26 mouse cellular contexts compared by ENCODE assay signal in genomic region chr1:78453886-78454285, GRCm38 (mm10). TPM values are rescaled to one million over a fixed set of nuclear protein-coding genes. Genes with fewer than 3 reads are reported as not detected.
A peak's percentile ranks its signal among the peaks of the same experiment; 100 is the strongest.
DNase-seq lines count a peak whose midpoint lies in the region; ATAC-seq and TF ChIP-seq lines count a peak whose summit lies in the region.
"Had no signal": no experiment of that assay in that cellular context is flagged by ENCODE, and none has a peak within 500 bp of the region (broad histone marks: within the 10 kb centered on the region; RNA-seq: fewer than 3 reads in every experiment).

No protein-coding gene starts in this region.

- dilution Hi-C loops in CH12.LX (cut with MboI; ENCODE audit: extremely low pct_ligation_motif_present, extremely low pct_unique_long_range_greater_than_20kb, low sequenced_read_pairs) = no loop called here

- no peak for TF ChIP-seq POLR2A in CH12.LX (IDR thresholded peaks at IDR 0.05; ENCODE audit: low read depth, low read length)

- no peak overlapping the region for H3K4me2 ChIP-seq in kidney, embryonic 15.5 days
- H3K4me2 ChIP-seq in CH12.LX (ENCODE audit: insufficient read depth, low read depth, poor library complexity, severe bottlenecking) = peak overlapping the region; percentile 62; the same call in 1 of the 2 replicates
- H3K4me2 ChIP-seq: embryonic facial prominence, embryonic 12.5 days; embryonic facial prominence, embryonic 15.5 days; heart, embryonic 12.5 days; heart, embryonic 15.5 days; hindbrain, embryonic 14.5 days; intestine, embryonic 15.5 days had no signal

- WGBS in kidney, embryonic 15.5 days = 77% methylated on average over 8 of the region's 8 CpGs

- TF ChIP-seq RAD21 in CH12.LX (IDR thresholded peaks at IDR 0.05; ENCODE audit: low read depth, low read length) = no peak

- TF ChIP-seq EP300 in CH12.LX (IDR thresholded peaks at IDR 0.05; ENCODE audit: low read length) = peak; percentile 98

- no peak overlapping the region for H3K4me3 ChIP-seq in kidney, embryonic 15.5 days (replicated peaks)
- no peak overlapping the region for H3K4me3 ChIP-seq in CH12.LX (replicated peaks in 1 of 3; ENCODE audit: low read depth in 2 of 3, low read length in 2 of 3, poor library complexity in 1 of 3)
- H3K4me3 ChIP-seq in layer of hippocampus, adult 2 months = no peak overlapping the region
- H3K4me3 ChIP-seq: embryonic facial prominence, embryonic 12.5 days; embryonic facial prominence, embryonic 15.5 days; gastrocnemius, adult 2 months; heart, embryonic 12.5 days; heart, embryonic 15.5 days; intestine, embryonic 15.5 days had no signal

- H3K27ac ChIP-seq in kidney, embryonic 15.5 days = no peak overlapping the region
- H3K27ac ChIP-seq in CH12.LX (ENCODE audit: insufficient read depth, low read depth) = peak overlapping the region; percentile 91
- no peak overlapping the region for H3K27ac ChIP-seq in layer of hippocampus, adult 2 months
- H3K27ac ChIP-seq: embryonic facial prominence, embryonic 12.5 days; gastrocnemius, adult 2 months; heart, embryonic 15.5 days; hindbrain, embryonic 14.5 days; hindbrain, postnatal 0 days; intestine, embryonic 15.5 days had no signal

- no peak for TF ChIP-seq CTCF in CH12.LX (conservative IDR thresholded peaks at IDR 0.05 in 1 of 2, IDR thresholded peaks at IDR 0.05 in 1 of 2; ENCODE audit: low read depth in 2 of 2, low read length in 2 of 2)
- TF ChIP-seq CTCF in layer of hippocampus, adult 2 months (conservative IDR thresholded peaks at IDR 0.05) = no peak

- no peak overlapping the region for H3K9ac ChIP-seq in kidney, embryonic 15.5 days
- H3K9ac ChIP-seq in CH12.LX (ENCODE audit: insufficient read depth, low read depth) = no peak overlapping the region; the same call in 1 of the 2 replicates
- H3K9ac ChIP-seq: embryonic facial prominence, embryonic 12.5 days; embryonic facial prominence, embryonic 15.5 days; forebrain, postnatal 0 days; heart, embryonic 12.5 days; heart, embryonic 15.5 days; hindbrain, embryonic 14.5 days; intestine, embryonic 15.5 days had no signal

- H3K27me3 ChIP-seq in kidney, embryonic 15.5 days = no peaks in the 10 kb centered on the region
- H3K27me3 ChIP-seq in CH12.LX (replicated peaks) = no peaks in the 10 kb centered on the region
- H3K27me3 ChIP-seq: embryonic facial prominence, embryonic 12.5 days; embryonic facial prominence, embryonic 15.5 days; heart, embryonic 12.5 days; heart, embryonic 15.5 days; intestine, embryonic 15.5 days had no signal

- H3K9me3 ChIP-seq in kidney, embryonic 15.5 days (replicated peaks) = no peaks in the 10 kb centered on the region
- no peaks in the 10 kb centered on the region for H3K9me3 ChIP-seq in CH12.LX (replicated peaks; ENCODE audit: low read length)
- H3K9me3 ChIP-seq: embryonic facial prominence, embryonic 12.5 days; embryonic facial prominence, embryonic 15.5 days; heart, embryonic 12.5 days; heart, embryonic 15.5 days; intestine, embryonic 15.5 days had no signal

- peak; percentile 13 to 20 for DNase-seq in kidney, adult 8-10 months
- peak; percentile 5 for DNase-seq in CD4-positive, CD25-positive, alpha-beta regulatory T cell, adult 2 months (ENCODE audit: low read depth, low spot score)
- peak; percentile 56 for DNase-seq in CH12.LX (ENCODE audit: extremely low read depth)
- no peak for DNase-seq in thymus, postnatal 25 days
- DNase-seq in layer of hippocampus, adult 2 months (ENCODE audit: low spot score in 2 of 2) = no peak
- DNase-seq: gastrocnemius, adult 2 months; gastrocnemius, postnatal 14 days had no signal

- in situ Hi-C loops in CH12.LX (cut with MboI; ENCODE audit: low pct_ligation_motif_present, low pct_unique_long_range_greater_than_20kb, low sequenced_read_pairs) = no loop called here

- ATAC-seq in kidney, embryonic 15.5 days (replicated peaks; ENCODE audit: low FRiP score) = no peak
- ATAC-seq in inflammation-experienced regulatory T-cells, adult 6 months = peak; percentile 20
- ATAC-seq: forebrain, embryonic 14.5 days; intestine, embryonic 15.5 days had no signal

- H3K36me3 ChIP-seq in kidney, embryonic 15.5 days = peaks cover 84% of the 10 kb centered on the region
- peaks cover 40 to 89% of the 10 kb centered on the region in 2 experiments for H3K36me3 ChIP-seq in CH12.LX (replicated peaks in 1 of 2; ENCODE audit: control insufficient read depth in 1 of 2, insufficient read depth in 1 of 2, low read length in 1 of 2)

- H3K79me2 ChIP-seq in CH12.LX (replicated peaks; ENCODE audit: control insufficient read depth, extremely low read depth, insufficient read depth, poor library complexity, severe bottlenecking) = 0 out of 2 replicates have a peak, but pooled peaks cover 5% of the 10 kb centered on the region

- 0 out of 2 replicates have a peak, but pooled peaks cover 2% of the 10 kb centered on the region for H3K4me1 ChIP-seq in kidney, embryonic 15.5 days
- H3K4me1 ChIP-seq in CH12.LX (ENCODE audit: control insufficient read depth in 1 of 2, insufficient read depth in 2 of 2) = peaks cover 10 to 36% of the 10 kb centered on the region in 2 experiments
- H3K4me1 ChIP-seq: embryonic facial prominence, embryonic 12.5 days; heart, embryonic 12.5 days; heart, embryonic 15.5 days; intestine, embryonic 15.5 days had no signal

TF ChIP-seq in CH12.LX, 34 proteins besides CTCF, POLR2A, EP300 and RAD21 (continues in another document):
- TF ChIP-seq MEF2A (IDR thresholded peaks at IDR 0.05; ENCODE audit: borderline replicate concordance, low read depth, low read length) (peak; percentile 84), NRF1 (IDR thresholded peaks at IDR 0.05; ENCODE audit: low read depth, low read length) (no peak), ZC3H11A (IDR thresholded peaks at IDR 0.05; ENCODE audit: low read depth, low read length) (no peak), UBTF (IDR thresholded peaks at IDR 0.05; ENCODE audit: low read depth, low read length) (no peak), ETS1 (conservative IDR thresholded peaks at IDR 0.05; ENCODE audit: low read depth, low read length) (peak; percentile 97), ZMIZ1 (IDR thresholded peaks at IDR 0.05; ENCODE audit: low read depth, low read length) (no peak), MXI1 (IDR thresholded peaks at IDR 0.05; ENCODE audit: low read depth, low read length) (peak; percentile 69), ELF1 (IDR thresholded peaks at IDR 0.05; ENCODE audit: low read depth, low read length) (no peak), SIN3A (IDR thresholded peaks at IDR 0.05; ENCODE audit: low read length) (peak; percentile 75), HCFC1 (IDR thresholded peaks at IDR 0.05; ENCODE audit: low read depth, low read length) (no peak), ZNF384 (IDR thresholded peaks at IDR 0.05; ENCODE audit: low read depth, low read length) (peak; percentile 94), JUND (conservative IDR thresholded peaks at IDR 0.05; ENCODE audit: low read depth, low read length) (peak; percentile 97), JUN (IDR thresholded peaks at IDR 0.05; ENCODE audit: insufficient read depth, low read depth, low read length) (peak; percentile 98), E2F4 (IDR thresholded peaks at IDR 0.05; ENCODE audit: insufficient replicate concordance, low read depth, low read length) (no peak), RCOR1 (conservative IDR thresholded peaks at IDR 0.05; ENCODE audit: low read depth, low read length) (peak; percentile 84), NELFE (IDR thresholded peaks at IDR 0.05; ENCODE audit: low read depth, low read length) (no peak), MYC (IDR thresholded peaks at IDR 0.05; ENCODE audit: low read depth, low read length) (peak; percentile 96), GABPA (IDR thresholded peaks at IDR 0.05; ENCODE audit: insufficient replicate concordance, low read depth, low read length) (no peak), PAX5 (IDR thresholded peaks at IDR 0.05; ENCODE audit: low read length) (no peak), MAFK (IDR thresholded peaks at IDR 0.05; ENCODE audit: insufficient replicate concordance, low read length) (0 out of 2 replicates have a peak, but pooled peaks have one; percentile 42), BHLHE40 (IDR thresholded peaks at IDR 0.05; ENCODE audit: low read depth, low read length) (peak; percentile 83), CHD2 (IDR thresholded peaks at IDR 0.05; ENCODE audit: low read length) (peak; percentile 49; the same call in 1 of the 2 replicates), USF1 (IDR thresholded peaks at IDR 0.05; ENCODE audit: low read depth, low read length) (peak; percentile 65), USF2 (conservative IDR thresholded peaks at IDR 0.05; ENCODE audit: low read depth, low read length) (peak; percentile 56), KAT2A (IDR thresholded peaks at IDR 0.05; ENCODE audit: insufficient replicate concordance, low read length) (no peak), MAZ (IDR thresholded peaks at IDR 0.05; ENCODE audit: low read depth, low read length) (no peak), POLR2AphosphoS2 (IDR thresholded peaks at IDR 0.05; ENCODE audit: low read depth, low read length) (no peak), CHD1 (IDR thresholded peaks at IDR 0.05; ENCODE audit: low read depth, low read length) (no peak), MAX (IDR thresholded peaks at IDR 0.05; ENCODE audit: low read length) (peak; percentile 94)

RNA-seq across cellular contexts. Expression of gene Farsb, which starts 34.8 kb away (rescaled TPM):
- polyA plus RNA-seq in kidney, embryonic 15.5 days (2015; fragmentation: Nextera tagmentation; extraction: Ambion mirVana) = 137 and 139 TPM in 2 replicates
- total RNA-seq in CH12.LX (2012; rRNA removed) = 114 and 128 TPM in 2 replicates
- total RNA-seq in CH12.LX (2014; rRNA removed) = 205 and 224 TPM in 2 replicates
- polyA plus RNA-seq in CH12.LX (2012; ENCODE audit: insufficient read length, low read depth) = 166 and 180 TPM in 2 replicates
- 10 to 100 TPM; 62.2 to 73.8 (median 68.2) TPM for polyA plus RNA-seq in inflammation-experienced regulatory T-cells, adult 6 months (2017; shearing (Covaris generic))
- 10 to 100 TPM; 67.8 to 68.4 TPM for total RNA-seq in layer of hippocampus, adult 2 months (2021)

RNA-seq across cellular contexts. Expression of gene Mogat1, which starts 56.9 kb away (rescaled TPM):
- 0.47 TPM in 1 of 2 replicates, not detected in the other for polyA plus RNA-seq in kidney, embryonic 15.5 days (2015; fragmentation: Nextera tagmentation; extraction: Ambion mirVana)
- total RNA-seq in CH12.LX (2012; rRNA removed) (0.13 TPM in 1 of 2 replicates, not detected in the other), CH12.LX (2014; rRNA removed) (not detected in 2 replicates)
- polyA plus RNA-seq in CH12.LX (2012; ENCODE audit: insufficient read length, low read depth) = not detected in 2 replicates
- polyA plus RNA-seq in inflammation-experienced regulatory T-cells, adult 6 months (2017; shearing (Covaris generic)) = not detected
- not detected for total RNA-seq in layer of hippocampus, adult 2 months (2021)
- total RNA-seq: common myeloid progenitor, adult 5-6 weeks; ES-E14; gastrocnemius, adult 2 months; gastrocnemius, postnatal 4 days; heart, postnatal 4 days; hindbrain, postnatal 0 days had no signal
- polyA plus RNA-seq: C2C12; forebrain, embryonic 11.5 days; forebrain, embryonic 14.5 days; heart, embryonic 12.5 days; heart, embryonic 15.5 days; intestine, embryonic 15.5 days had no signal

RNA-seq across cellular contexts. Expression of gene BC035947, which starts 58.1 kb away (rescaled TPM):
- polyA plus RNA-seq in kidney, embryonic 15.5 days (2015; fragmentation: Nextera tagmentation; extraction: Ambion mirVana) = 0.57 and 1.1 TPM in 2 replicates
- total RNA-seq in CH12.LX (2012; rRNA removed) (not detected in 2 replicates), CH12.LX (2014; rRNA removed) (not detected in 2 replicates)
- polyA plus RNA-seq in CH12.LX (2012; ENCODE audit: insufficient read length, low read depth) = not detected in 2 replicates
- polyA plus RNA-seq in inflammation-experienced regulatory T-cells, adult 6 months (2017; shearing (Covaris generic)) = not detected
- under 1 TPM; 0.37 to 0.46 TPM for total RNA-seq in layer of hippocampus, adult 2 months (2021)
- total RNA-seq: common myeloid progenitor, adult 5-6 weeks; gastrocnemius, adult 2 months; gastrocnemius, postnatal 14 days; gastrocnemius, postnatal 4 days; heart, adult 18-20 months; heart, postnatal 10 days; heart, postnatal 4 days had no signal
- polyA plus RNA-seq: C2C12; heart, embryonic 15.5 days had no signal

Comparison
In these comparisons a context has a peak if more than half of its experiments do, and no peak if none do; other contexts are left out.
1. DNase-seq: peak in kidney, adult 8-10 months (2 of 2), CD4-positive, CD25-positive, alpha-beta regulatory T cell, adult 2 months (single experiment) and CH12.LX (single experiment); none in thymus, postnatal 25 days (single experiment) and layer of hippocampus, adult 2 months (0 of 2).